Mouse (Mus musculus) right cerebral cortex, adult 18-20 months (tissue): ENCODE data around the gene Zzz3.

Source experiments
- DNase-seq: peaks from one replicate; pipeline ENCODE4 v3.0.0; 2022; ENCODE audit warnings: mixed read lengths

Gene Zzz3

DNA sequence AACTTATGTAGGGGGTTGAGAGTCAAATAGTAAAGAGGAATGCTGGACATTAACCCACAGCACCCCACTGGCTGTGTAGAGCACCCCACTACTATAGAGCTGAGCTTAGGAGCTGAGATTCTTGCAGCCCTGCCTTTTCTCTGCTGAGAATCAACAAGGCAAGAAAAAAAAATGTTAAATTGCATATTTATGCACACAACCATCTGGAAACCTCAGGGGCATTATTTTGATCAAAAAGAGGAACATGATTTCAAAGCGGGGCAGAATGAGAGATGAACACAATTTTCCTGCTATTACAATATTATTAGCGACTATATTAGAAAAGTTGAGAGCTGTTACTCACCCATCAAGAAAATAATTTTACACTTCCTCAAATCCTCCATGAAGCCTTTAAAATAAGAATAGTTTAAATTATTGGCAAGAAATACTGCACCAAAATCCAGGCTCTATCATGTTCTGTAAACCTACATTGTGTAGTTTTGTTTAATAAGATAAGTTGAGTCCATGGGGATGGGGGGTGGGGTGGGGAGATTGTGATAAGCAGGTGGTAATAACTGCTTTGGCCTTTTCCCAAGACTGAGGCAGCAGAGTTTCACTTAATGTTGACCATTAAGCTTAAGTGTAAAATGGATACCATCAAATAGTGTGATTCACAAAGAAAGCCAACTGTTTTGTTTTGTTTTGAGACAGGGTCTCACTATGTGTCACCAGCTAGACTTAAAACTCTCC is 103.9 kb downstream of the Zzz3 start:
- no peak for DNase-seq

DNA sequence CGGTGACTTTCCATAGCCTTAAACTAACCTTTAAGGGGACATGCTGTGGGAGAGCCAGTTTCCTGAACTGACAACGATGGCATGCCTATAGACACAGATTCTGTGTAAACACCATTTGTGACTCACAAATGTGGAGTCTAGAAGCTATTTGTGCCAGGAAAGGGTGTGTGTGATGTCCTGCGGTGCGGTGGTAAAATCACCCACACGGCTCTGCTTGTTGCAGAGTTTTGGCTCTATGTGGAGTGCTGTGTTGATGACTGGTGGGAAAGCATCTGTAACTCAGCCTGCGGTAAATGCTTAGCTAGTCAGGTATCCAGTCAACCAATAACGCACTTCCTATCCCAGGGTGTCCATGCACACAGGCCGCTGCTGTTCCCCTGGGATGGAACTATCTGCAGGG is 112.6 kb downstream of the Zzz3 start:
- DNase-seq, result no peak

DNA sequence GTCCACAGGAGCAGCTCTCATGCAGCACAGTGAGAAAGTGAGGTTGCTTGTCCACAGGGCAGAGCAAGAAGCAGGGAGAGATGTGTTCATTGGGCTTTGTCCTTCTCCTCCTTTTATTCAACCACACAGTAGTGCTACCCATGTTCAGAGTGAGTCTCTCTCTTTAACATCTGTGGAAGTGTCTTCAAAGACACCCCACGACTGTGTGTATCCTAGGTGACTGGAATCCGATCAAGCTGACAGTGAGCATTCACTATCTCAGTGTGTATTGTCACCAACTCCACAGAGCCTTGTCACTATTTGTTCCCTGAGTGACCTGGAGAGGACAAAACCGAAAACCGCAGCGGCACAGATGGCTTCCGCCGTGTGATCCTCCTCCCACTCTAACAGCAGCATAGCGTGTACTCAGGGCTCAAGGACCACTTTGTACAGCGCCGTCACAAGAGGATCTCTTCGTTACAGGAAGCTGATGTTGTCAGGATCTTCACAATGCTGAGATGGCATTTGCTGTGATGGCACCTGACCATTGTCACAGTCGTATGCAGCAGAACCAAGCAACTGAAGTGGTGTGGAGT is 113.2 kb downstream of the Zzz3 start:
- no peak for DNase-seq

DNA sequence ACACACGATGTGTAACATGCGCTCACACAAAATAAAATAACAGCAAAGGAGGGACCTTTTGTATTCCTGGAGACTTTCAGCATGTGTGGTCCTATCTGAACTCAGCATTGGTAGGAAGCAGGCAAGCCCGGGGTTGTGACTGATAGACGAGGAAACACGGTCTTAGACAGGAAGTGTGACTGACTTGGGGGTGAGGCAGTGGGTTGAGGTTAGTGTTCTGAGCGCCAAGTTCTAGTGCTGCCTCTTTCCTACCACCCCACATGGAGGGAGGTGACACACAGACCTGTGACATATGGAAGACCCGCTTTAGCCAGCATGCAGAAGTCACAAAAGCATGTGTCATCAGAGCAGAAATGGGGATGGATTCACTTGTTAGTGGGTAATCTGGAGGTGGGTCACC is 114.0 kb downstream of the Zzz3 start:
- DNase-seq, result no peak
